Mouse (Mus musculus): ENCODE data around the gene Apoc3.

Gene Apoc3

GRCm38 (mm10) chr9:46235596-46235648, at the start of gene Apoc3:
TSS of gene Apoc3 (minus strand) at chr9:46235636.
- DNase-seq = no peak

- peak; percentile 92 to 96 for DNase-seq
These were observed 47.4 kb upstream of the Apoc3 start, which contains the start of gene Bud13 for GRCm38 (mm10) chr9:46282631-46283436. TSS of gene Bud13 (plus strand) at chr9:46283008.

- no peak for DNase-seq
These were observed 39.1 kb upstream of the Apoc3 start for GRCm38 (mm10) chr9:46274494-46274893.

- DNase-seq = peak; percentile 92 to 94
These were observed 37.4 kb upstream of the Apoc3 start, which contains the start of gene Zpr1 for GRCm38 (mm10) chr9:46272677-46273454. TSS of gene Zpr1 (plus strand) at chr9:46273064.

GRCm38 (mm10) chr9:46272070-46272469, 36.6 kb upstream of the Apoc3 start:
- DNase-seq = no peak

- DNase-seq = no peak
These were observed 35.3 kb upstream of the Apoc3 start for GRCm38 (mm10) chr9:46270782-46271181.

GRCm38 (mm10) chr9:46269125-46269524, 33.7 kb upstream of the Apoc3 start:
- no peak for DNase-seq

- no peak for DNase-seq
These were observed 33.0 kb upstream of the Apoc3 start, which contains the start of gene Apoa5 for GRCm38 (mm10) chr9:46268343-46268873. TSS of gene Apoa5 (plus strand) at chr9:46268633.

GRCm38 (mm10) chr9:46261131-46261530, 25.7 kb upstream of the Apoc3 start:
- DNase-seq = peak; percentile 25 to 56

GRCm38 (mm10) chr9:46259111-46259510, 23.7 kb upstream of the Apoc3 start:
- no peak for DNase-seq

- no peak for DNase-seq
These were observed 22.1 kb upstream of the Apoc3 start for GRCm38 (mm10) chr9:46257546-46257945.

GRCm38 (mm10) chr9:46256658-46257385, 21.4 kb upstream of the Apoc3 start:
- no peak for DNase-seq

- DNase-seq = no peak
These were observed 20.7 kb upstream of the Apoc3 start for GRCm38 (mm10) chr9:46256177-46256576.

GRCm38 (mm10) chr9:46246752-46247324, 11.4 kb upstream of the Apoc3 start:
- DNase-seq = peak; percentile 74 to 82

- no peak for DNase-seq
These were observed 8.1 kb upstream of the Apoc3 start for GRCm38 (mm10) chr9:46243584-46243983.

GRCm38 (mm10) chr9:46243122-46243521, 7.7 kb upstream of the Apoc3 start:
- no peak for DNase-seq

- no peak for DNase-seq
These were observed 6.4 kb upstream of the Apoc3 start for GRCm38 (mm10) chr9:46241818-46242217.

- peak; percentile 55 to 76 for DNase-seq
These were observed 5.2 kb upstream of the Apoc3 start, which contains the start of gene Apoa4 for GRCm38 (mm10) chr9:46240526-46241153. TSS of gene Apoa4 (plus strand) at chr9:46240696.

GRCm38 (mm10) chr9:46238850-46239249, 3.4 kb upstream of the Apoc3 start:
- DNase-seq = no peak

GRCm38 (mm10) chr9:46235649-46236048, 213 bp upstream of the Apoc3 start:
- DNase-seq = peak; percentile 54 to 56

- DNase-seq = peak; percentile 76 to 81
These were observed 240 bp downstream of the Apoc3 start for GRCm38 (mm10) chr9:46235196-46235595.

- DNase-seq = no peak
These were observed 4.9 kb downstream of the Apoc3 start for GRCm38 (mm10) chr9:46230450-46230975.
